In genomic region chr8:120411059-120411458, GRCm38 (mm10) we compare ENCODE assay signal across 16 mouse cellular contexts.
A peak's percentile ranks its signal among the peaks of the same experiment; 100 is the strongest.
DNase-seq lines count a peak whose midpoint lies in the region; ATAC-seq and TF ChIP-seq lines count a peak whose summit lies in the region.
"Had no signal": no experiment of that assay in that cellular context is flagged by ENCODE, and none has a peak within 500 bp of the region (broad histone marks: within the 10 kb centered on the region; RNA-seq: fewer than 3 reads in every experiment).

No protein-coding gene starts in this region.

- peak overlapping the region; percentile 36; the same call in 1 of the 2 replicates for H3K9ac ChIP-seq in forebrain, embryonic 12.5 days
- H3K9ac ChIP-seq in hindbrain, embryonic 15.5 days, result no peak overlapping the region
- H3K9ac ChIP-seq in midbrain, embryonic 15.5 days, result no peak overlapping the region
- H3K9ac ChIP-seq in liver, embryonic 12.5 days, result no peak overlapping the region
- H3K9ac ChIP-seq: intestine, embryonic 15.5 days had no signal

- TF ChIP-seq POLR2A in brain, embryonic 14.5 days (IDR thresholded peaks at IDR 0.05; ENCODE audit: borderline replicate concordance, extremely low read depth, insufficient read depth, insufficient read length, poor library complexity, severe bottlenecking), result no peak

- no peaks in the 10 kb centered on the region for H3K9me3 ChIP-seq in forebrain, embryonic 12.5 days
- no peaks in the 10 kb centered on the region for H3K9me3 ChIP-seq in hindbrain, embryonic 15.5 days
- H3K9me3 ChIP-seq in midbrain, embryonic 15.5 days, result no peaks in the 10 kb centered on the region
- H3K9me3 ChIP-seq in liver, embryonic 12.5 days (replicated peaks), result no peaks in the 10 kb centered on the region
- H3K9me3 ChIP-seq: G1E; intestine, embryonic 15.5 days had no signal

- peaks cover 93% of the 10 kb centered on the region for H3K4me1 ChIP-seq in forebrain, embryonic 12.5 days
- H3K4me1 ChIP-seq in hindbrain, embryonic 15.5 days (replicated peaks), result peaks cover 80% of the 10 kb centered on the region
- H3K4me1 ChIP-seq in midbrain, embryonic 15.5 days, result peaks cover 74% of the 10 kb centered on the region
- peaks cover 61% of the 10 kb centered on the region for H3K4me1 ChIP-seq in liver, embryonic 12.5 days

- H3K27ac ChIP-seq in forebrain, embryonic 12.5 days, result peak overlapping the region; percentile 56
- peak overlapping the region; percentile 26; the same call in 1 of the 2 replicates for H3K27ac ChIP-seq in hindbrain, embryonic 15.5 days (replicated peaks)
- peak overlapping the region; percentile 27 for H3K27ac ChIP-seq in midbrain, embryonic 15.5 days
- no peak overlapping the region for H3K27ac ChIP-seq in liver, embryonic 12.5 days
- H3K27ac ChIP-seq: intestine, embryonic 15.5 days had no signal

- WGBS in forebrain, embryonic 12.5 days, result 42% methylated on average over 14 of the region's 14 CpGs
- 16% methylated on average over 14 of the region's 14 CpGs for WGBS in hindbrain, embryonic 15.5 days
- WGBS in midbrain, embryonic 15.5 days, result 20% methylated on average over 14 of the region's 14 CpGs
- 86% methylated on average over 14 of the region's 14 CpGs for WGBS in liver, embryonic 12.5 days (ENCODE audit: insufficient replicate concordance)

- H3K36me3 ChIP-seq in forebrain, embryonic 12.5 days (replicated peaks), result no peaks in the 10 kb centered on the region
- H3K36me3 ChIP-seq in hindbrain, embryonic 15.5 days, result no peaks in the 10 kb centered on the region
- H3K36me3 ChIP-seq in midbrain, embryonic 15.5 days (replicated peaks), result no peaks in the 10 kb centered on the region
- H3K36me3 ChIP-seq in liver, embryonic 12.5 days, result no peaks in the 10 kb centered on the region
- H3K36me3 ChIP-seq: G1E; intestine, embryonic 15.5 days had no signal

- 0 out of 2 replicates have a peak overlapping the region, but pooled peaks have one; percentile 10 for H3K4me2 ChIP-seq in forebrain, embryonic 12.5 days
- no peak overlapping the region for H3K4me2 ChIP-seq in hindbrain, embryonic 15.5 days
- no peak overlapping the region for H3K4me2 ChIP-seq in midbrain, embryonic 15.5 days
- no peak overlapping the region for H3K4me2 ChIP-seq in liver, embryonic 12.5 days
- H3K4me2 ChIP-seq: intestine, embryonic 15.5 days had no signal

- peak; percentile 57 for DNase-seq in brain, embryonic 14.5 days (ENCODE audit: low read depth)
- no peak for DNase-seq in thymus, postnatal 14 days
- DNase-seq: adrenal gland, postnatal 36 days; cerebellum, adult 11 months; heart, adult 11 months; heart, postnatal 10 days; kidney, postnatal 25 days; left cerebral cortex, postnatal 4 days; lung, postnatal 4 days had no signal

- TF ChIP-seq CTCF in brain, embryonic 14.5 days (IDR thresholded peaks at IDR 0.05; ENCODE audit: borderline replicate concordance, extremely low read depth, insufficient read depth, insufficient read length), result no peak

- H3K4me3 ChIP-seq in forebrain, embryonic 12.5 days (replicated peaks), result no peak overlapping the region
- no peak overlapping the region for H3K4me3 ChIP-seq in hindbrain, embryonic 15.5 days
- no peak overlapping the region for H3K4me3 ChIP-seq in midbrain, embryonic 15.5 days
- no peak overlapping the region for H3K4me3 ChIP-seq in liver, embryonic 12.5 days
- H3K4me3 ChIP-seq: intestine, embryonic 15.5 days had no signal

- no peak for ATAC-seq in forebrain, embryonic 12.5 days (ENCODE audit: low FRiP score)
- no peak for ATAC-seq in hindbrain, embryonic 15.5 days (ENCODE audit: low FRiP score, low read depth)
- no peak for ATAC-seq in midbrain, embryonic 15.5 days (replicated peaks)
- ATAC-seq in erythroblast, adult 5-6 weeks (replicated peaks; ENCODE audit: low FRiP score, poor library complexity, severe bottlenecking), result no peak
- ATAC-seq in liver, embryonic 12.5 days, result no peak
- ATAC-seq: intestine, embryonic 15.5 days had no signal

- H3K27me3 ChIP-seq in forebrain, embryonic 12.5 days, result peaks cover 41% of the 10 kb centered on the region; the same call in 1 of the 2 replicates
- H3K27me3 ChIP-seq in hindbrain, embryonic 15.5 days, result no peaks in the 10 kb centered on the region; the same call in 1 of the 2 replicates
- no peaks in the 10 kb centered on the region for H3K27me3 ChIP-seq in midbrain, embryonic 15.5 days (replicated peaks)
- peaks cover 58% of the 10 kb centered on the region for H3K27me3 ChIP-seq in liver, embryonic 12.5 days (replicated peaks)
- H3K27me3 ChIP-seq: intestine, embryonic 15.5 days had no signal
